Mouse (Mus musculus): Measurements from ENCODE around the gene Atp10b.

DNA sequence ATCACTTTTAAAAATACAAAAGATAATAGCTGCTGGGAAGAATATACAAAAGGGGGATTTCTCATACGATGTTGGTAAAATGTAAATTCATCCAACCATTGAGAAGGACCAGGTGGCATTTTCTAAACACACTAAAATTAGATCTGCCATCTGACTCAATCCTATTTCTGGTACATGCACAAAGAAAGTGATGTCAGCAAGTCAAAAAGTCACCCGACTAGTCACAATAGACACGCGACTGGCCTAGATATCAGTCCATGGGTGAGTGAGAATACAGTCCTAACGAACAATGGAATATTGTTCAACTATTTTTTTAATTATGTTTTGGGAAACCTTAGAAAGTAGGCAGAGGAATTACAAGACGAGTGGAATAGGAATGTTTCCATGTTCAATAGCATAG, 147.9 kb downstream of the Atp10b start:
- TF ChIP-seq GATA1 (IDR thresholded peaks at IDR 0.05; ENCODE audit: low read length), result no peak
- TF ChIP-seq TAL1 (IDR thresholded peaks at IDR 0.05; ENCODE audit: low read length), result no peak
